Mouse (Mus musculus): Measurements from ENCODE around the gene Fam110a.

DNA sequence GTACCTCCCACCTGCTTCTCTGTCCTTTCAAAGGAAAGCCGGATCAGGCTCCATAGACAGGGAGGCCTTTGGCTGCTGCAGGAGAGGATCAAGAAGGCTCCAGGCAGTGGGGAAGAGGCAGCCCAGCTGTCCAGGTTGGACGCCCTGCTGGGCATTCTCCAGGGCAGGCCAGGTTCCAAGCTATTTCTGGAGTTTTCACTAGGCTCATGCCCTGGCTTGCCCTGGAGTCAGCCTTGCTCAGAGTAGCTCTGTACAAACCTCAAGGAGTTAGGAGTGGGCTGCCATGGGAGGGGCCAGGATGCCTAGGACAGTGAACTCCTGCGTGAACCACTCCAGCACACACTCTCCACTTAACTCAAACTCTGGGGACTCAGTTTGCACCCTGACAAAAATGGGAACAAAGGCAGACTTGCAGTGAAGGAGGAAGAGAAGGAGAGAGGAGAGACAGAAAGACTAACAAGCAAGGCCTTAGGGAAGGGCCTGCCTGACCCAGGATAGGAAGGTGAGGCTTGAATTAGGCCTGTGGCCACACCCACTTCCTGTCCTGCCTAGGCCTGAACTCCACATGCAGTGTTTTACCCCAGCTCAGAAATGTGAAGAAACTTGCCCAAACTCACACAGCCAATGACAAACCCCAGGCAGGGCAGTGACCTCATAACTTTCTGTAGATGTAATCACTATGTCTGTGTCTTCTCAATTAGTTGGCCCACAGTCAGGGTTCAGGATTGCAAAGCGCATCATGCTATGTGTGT is 2.2 kb downstream of the Fam110a start:
- no peak for TF ChIP-seq CTCF (IDR thresholded peaks at IDR 0.05; ENCODE audit: borderline replicate concordance, insufficient read depth, low read depth, low read length)
- TF ChIP-seq POLR2A (IDR thresholded peaks at IDR 0.05; ENCODE audit: borderline replicate concordance, insufficient read depth, low read length), result no peak

Measured in cerebellum, adult 2 months (tissue).